Mouse (Mus musculus) layer of hippocampus, postnatal 25 days (tissue): ENCODE results near the gene Arl13b. TPM values are rescaled to one million over a fixed set of nuclear protein-coding genes. Genes with fewer than 3 reads are reported as not detected.

Experiments used
- microRNA-seq, 2 experiments: library from miRNA; unstranded; fragments of <30 nt; microRNA quantifications; one replicate each; pipeline ENCODE4 v1.2.0; 2021
- total RNA-seq, 2 experiments: library from RNA; stranded (reverse); gene quantifications; 2 replicates each; pipeline ENCODE4 v1.2.3; 2021

Arl13b gene
- total RNA-seq, 2 experiments from 2014 or later = 10.9 to 12.0 TPM

Small RNA genes lying within 50 kb of the gene (microRNA-seq; reads per million reads assigned to microRNA genes)
- 0 reads per million in 2 experiments for gene Gm25986

Other genes starting within 250 kb of the Arl13b start
- 10 to 100 TPM in 1 of 2 experiments, 1 to 10 TPM in 1; 8.0 to 15.7 TPM for gene Nsun3, start 60.2 kb downstream of the Arl13b start, total RNA-seq
- gene Stx19, start 32.4 kb downstream of the Arl13b start, total RNA-seq = not detected
- 1 to 10 TPM; 7.3 to 8.9 TPM for gene Pros1, start 7.3 kb upstream of the Arl13b start, total RNA-seq